Mouse (Mus musculus): ENCODE data around the gene Olfr1350. TPM values are rescaled to one million over a fixed set of nuclear protein-coding genes. Genes with fewer than 3 reads are reported as not detected.

Olfr1350 gene
- not detected for polyA plus RNA-seq (2012; fragmentation: generic; extraction: Trizol)

GRCm38 (mm10) chr7:6564541-6564940 lies at the start of gene Olfr1350:
Gene Olfr1350 (plus strand): TSS chr7:6564841.

GRCm38 (mm10) chr7:6522850-6523249 lies 41.8 kb upstream of the Olfr1350 start, which contains the start of gene Olfr1349:
Gene Olfr1349 (minus strand): TSS chr7:6522950.

Other genes starting within 250 kb of the Olfr1350 start
- under 1 TPM in 1 of 2 experiments, not detected in 1; 0.04 TPM for gene Zfp583, start 233.6 kb upstream of the Olfr1350 start, polyA plus RNA-seq (2012; fragmentation: generic; extraction: Trizol)
- not detected for gene Gm3854, start 221.1 kb upstream of the Olfr1350 start, polyA plus RNA-seq (2012; fragmentation: generic; extraction: Trizol)
- gene Zfp78, start 201.6 kb upstream of the Olfr1350 start, polyA plus RNA-seq (2012; fragmentation: generic; extraction: Trizol) = under 1 TPM; 0.05 to 0.53 TPM
- 1 to 10 TPM in 1 of 2 experiments, under 1 TPM in 1; 0.37 to 4.0 TPM for gene Zfp28, start 181.5 kb upstream of the Olfr1350 start, polyA plus RNA-seq (2012; fragmentation: generic; extraction: Trizol)
- under 1 TPM in 1 of 2 experiments, not detected in 1; 0.06 TPM for gene Smim17, start 166.1 kb upstream of the Olfr1350 start, polyA plus RNA-seq (2012; fragmentation: generic; extraction: Trizol)
- gene Gm20715, start 154.6 kb upstream of the Olfr1350 start, polyA plus RNA-seq (2012; fragmentation: generic; extraction: Trizol) = under 1 TPM in 1 of 2 experiments, not detected in 1; 0.01 TPM
- gene Olfr1344, start 126.2 kb upstream of the Olfr1350 start, polyA plus RNA-seq (2012; fragmentation: generic; extraction: Trizol) = not detected
- gene Olfr1336, start 108.7 kb upstream of the Olfr1350 start, polyA plus RNA-seq (2012; fragmentation: generic; extraction: Trizol) = not detected
- gene Olfr1346, start 97.7 kb upstream of the Olfr1350 start, polyA plus RNA-seq (2012; fragmentation: generic; extraction: Trizol) = not detected
- not detected for gene Olfr5, start 77.9 kb upstream of the Olfr1350 start, polyA plus RNA-seq (2012; fragmentation: generic; extraction: Trizol)
- not detected for gene Olfr1347, start 65.1 kb upstream of the Olfr1350 start, polyA plus RNA-seq (2012; fragmentation: generic; extraction: Trizol)
- not detected for gene Olfr1348, start 56.1 kb upstream of the Olfr1350 start, polyA plus RNA-seq (2012; fragmentation: generic; extraction: Trizol)
- under 1 TPM in 1 of 2 experiments, not detected in 1; 0.02 TPM for gene Olfr1349, start 41.9 kb upstream of the Olfr1350 start, polyA plus RNA-seq (2012; fragmentation: generic; extraction: Trizol)
- gene Zim1, start 131.6 kb downstream of the Olfr1350 start, polyA plus RNA-seq (2012; fragmentation: generic; extraction: Trizol) = not detected
- gene Peg3, start 165.6 kb downstream of the Olfr1350 start, polyA plus RNA-seq (2012; fragmentation: generic; extraction: Trizol) = not detected
- gene Usp29, start 165.7 kb downstream of the Olfr1350 start, polyA plus RNA-seq (2012; fragmentation: generic; extraction: Trizol) = not detected

Data from C3H10T1/2 (cell line).